Mouse (Mus musculus): Measurements from ENCODE around the gene Mmp20. TPM values are rescaled to one million over a fixed set of nuclear protein-coding genes. Genes with fewer than 3 reads are reported as not detected.

The Mmp20 gene
- total RNA-seq (2014; fragmentation: Nextera tagmentation) (not detected in 2 replicates), total RNA-seq (2017) (not detected in 2 replicates)

DNA sequence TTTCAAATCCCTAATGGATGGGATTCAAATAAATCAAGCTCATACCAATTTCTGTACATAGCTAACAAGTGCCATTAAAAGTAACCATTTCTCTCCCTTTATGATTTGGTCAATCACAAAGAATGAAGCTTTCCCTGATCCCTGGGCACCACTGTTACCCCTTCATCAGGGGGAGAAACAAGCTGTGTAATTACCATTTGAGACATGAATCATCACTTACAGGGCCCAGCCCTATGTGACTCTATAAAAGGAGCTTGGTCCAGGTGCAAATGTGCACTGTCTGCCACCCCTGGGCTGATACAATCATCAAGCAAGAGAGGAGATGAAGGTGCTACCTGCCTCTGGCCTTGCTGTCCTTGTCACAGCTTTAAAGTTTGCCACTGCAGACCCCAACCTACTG, at the start of gene Mmp20:
Gene Mmp20, plus strand, starts transcription at position 301 of the 400 bp plus-strand sequence.
- no peak for ATAC-seq (replicated peaks; ENCODE audit: low FRiP score, low TSS enrichment, poor library complexity, severe bottlenecking)

GRCm38 (mm10) chr9:7590063-7590462, 38.0 kb upstream of the Mmp20 start:
- ATAC-seq (replicated peaks; ENCODE audit: low FRiP score, low TSS enrichment, poor library complexity, severe bottlenecking) = no peak

- ATAC-seq (replicated peaks; ENCODE audit: low FRiP score, low TSS enrichment, poor library complexity, severe bottlenecking) = no peak
These were observed 34.7 kb upstream of the Mmp20 start for GRCm38 (mm10) chr9:7593272-7593812.

GRCm38 (mm10) chr9:7594816-7595540, 33.1 kb upstream of the Mmp20 start:
- ATAC-seq (replicated peaks; ENCODE audit: low FRiP score, low TSS enrichment, poor library complexity, severe bottlenecking) = peak; percentile 99

DNA sequence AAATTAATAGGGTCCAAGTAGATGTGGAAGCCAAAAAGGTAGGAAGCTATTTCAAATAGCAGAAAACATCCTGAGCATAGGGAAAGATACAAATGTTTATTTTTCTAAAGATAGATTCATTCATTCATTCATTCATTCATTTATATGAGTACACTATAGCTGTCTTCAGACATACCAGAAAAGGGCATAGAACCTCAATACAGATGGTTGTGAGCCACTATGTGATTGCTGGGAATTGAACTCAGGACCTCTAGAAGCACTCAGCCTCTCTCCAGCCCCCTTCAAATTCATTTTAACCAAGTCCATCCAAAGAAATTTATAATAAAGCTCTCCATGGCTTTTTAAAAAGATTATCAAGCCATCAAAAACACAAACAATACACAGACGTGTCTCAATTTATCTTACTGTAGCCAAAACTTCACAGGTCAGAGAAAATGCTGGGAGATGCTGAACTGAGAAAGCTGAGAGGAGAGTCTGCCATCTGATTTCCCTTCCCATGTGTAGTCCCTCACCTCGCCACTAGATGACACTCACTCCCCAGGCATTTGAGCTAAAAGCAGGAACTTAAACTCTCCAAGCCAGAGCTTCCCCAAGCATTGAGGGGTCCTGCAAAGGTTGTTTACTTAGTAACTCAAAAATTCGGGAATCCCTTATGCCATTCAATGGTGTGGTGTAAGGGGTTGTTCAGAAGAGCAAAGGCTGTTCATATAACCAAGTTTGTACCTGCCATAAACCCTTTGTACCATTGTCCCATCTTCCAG, 24.9 kb upstream of the Mmp20 start:
- peak; percentile 90 for ATAC-seq (replicated peaks; ENCODE audit: low FRiP score, low TSS enrichment, poor library complexity, severe bottlenecking)

- 0 out of 2 replicates have a peak, but pooled peaks have one; percentile 39 for ATAC-seq (replicated peaks; ENCODE audit: low FRiP score, low TSS enrichment, poor library complexity, severe bottlenecking)
These were observed 24.0 kb upstream of the Mmp20 start for GRCm38 (mm10) chr9:7604005-7604404.

- ATAC-seq (replicated peaks; ENCODE audit: low FRiP score, low TSS enrichment, poor library complexity, severe bottlenecking) = no peak
These were observed 22.4 kb upstream of the Mmp20 start for GRCm38 (mm10) chr9:7605638-7606037.

DNA sequence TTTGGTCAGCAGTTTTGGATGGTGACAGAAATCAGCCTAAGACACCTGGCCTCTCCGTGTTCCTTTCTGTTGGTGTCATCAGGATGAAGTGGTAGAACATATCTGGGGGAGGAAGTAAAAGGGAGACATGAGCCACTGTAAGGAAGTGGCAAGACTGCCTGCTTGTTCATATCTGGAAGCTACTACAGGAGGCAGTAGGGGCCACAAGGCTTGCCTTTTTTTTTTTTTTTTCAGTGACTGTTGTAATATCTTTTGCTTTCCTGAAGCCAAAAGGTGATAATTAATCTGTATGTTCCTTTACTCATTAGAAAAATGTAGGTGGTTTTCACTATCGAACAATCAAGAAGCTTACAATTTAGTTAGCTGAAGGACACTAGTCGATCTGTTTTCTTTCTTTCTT, 5.4 kb upstream of the Mmp20 start:
- ATAC-seq (replicated peaks; ENCODE audit: low FRiP score, low TSS enrichment, poor library complexity, severe bottlenecking) = no peak

DNA sequence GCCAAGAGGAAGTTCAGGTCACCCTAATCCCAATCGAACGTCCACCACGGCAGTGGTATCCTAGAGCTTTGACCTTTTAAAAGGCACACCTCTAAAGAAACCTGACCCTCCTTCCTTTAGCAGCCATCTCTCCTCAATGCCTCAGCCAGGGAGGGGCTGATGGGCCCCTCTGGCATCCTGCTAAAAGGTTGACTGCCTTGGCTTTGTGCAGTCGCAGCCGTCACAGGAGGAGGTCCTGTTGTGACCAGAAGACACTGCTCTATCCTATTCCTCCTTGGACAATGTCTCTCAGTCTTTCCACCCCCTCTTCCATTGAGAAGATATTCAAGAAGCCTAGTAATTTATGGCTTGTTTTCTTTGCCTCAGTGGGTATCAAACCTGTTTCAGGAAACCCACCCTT, 5.9 kb downstream of the Mmp20 start:
- no peak for ATAC-seq (replicated peaks; ENCODE audit: low FRiP score, low TSS enrichment, poor library complexity, severe bottlenecking)

DNA sequence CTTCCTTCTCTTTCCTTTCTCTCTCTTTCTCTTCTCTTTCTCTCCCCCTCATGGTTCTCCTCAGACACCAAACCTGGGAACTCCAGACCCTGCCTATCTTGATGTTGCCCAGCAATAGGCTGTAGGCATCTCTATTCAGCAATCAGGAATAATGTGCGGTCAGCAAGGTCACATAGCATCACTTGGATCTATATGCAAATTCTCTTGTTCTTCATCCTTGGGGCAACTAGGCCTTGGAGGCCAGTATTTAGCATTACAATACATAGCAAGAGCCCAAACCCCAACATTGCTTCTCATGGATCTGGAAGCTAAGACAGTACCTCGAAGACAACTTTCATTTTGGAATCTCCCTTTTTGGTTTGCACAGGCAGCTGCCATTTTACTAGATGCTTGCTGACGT, 19.9 kb downstream of the Mmp20 start:
- no peak for ATAC-seq (replicated peaks; ENCODE audit: low FRiP score, low TSS enrichment, poor library complexity, severe bottlenecking)

DNA sequence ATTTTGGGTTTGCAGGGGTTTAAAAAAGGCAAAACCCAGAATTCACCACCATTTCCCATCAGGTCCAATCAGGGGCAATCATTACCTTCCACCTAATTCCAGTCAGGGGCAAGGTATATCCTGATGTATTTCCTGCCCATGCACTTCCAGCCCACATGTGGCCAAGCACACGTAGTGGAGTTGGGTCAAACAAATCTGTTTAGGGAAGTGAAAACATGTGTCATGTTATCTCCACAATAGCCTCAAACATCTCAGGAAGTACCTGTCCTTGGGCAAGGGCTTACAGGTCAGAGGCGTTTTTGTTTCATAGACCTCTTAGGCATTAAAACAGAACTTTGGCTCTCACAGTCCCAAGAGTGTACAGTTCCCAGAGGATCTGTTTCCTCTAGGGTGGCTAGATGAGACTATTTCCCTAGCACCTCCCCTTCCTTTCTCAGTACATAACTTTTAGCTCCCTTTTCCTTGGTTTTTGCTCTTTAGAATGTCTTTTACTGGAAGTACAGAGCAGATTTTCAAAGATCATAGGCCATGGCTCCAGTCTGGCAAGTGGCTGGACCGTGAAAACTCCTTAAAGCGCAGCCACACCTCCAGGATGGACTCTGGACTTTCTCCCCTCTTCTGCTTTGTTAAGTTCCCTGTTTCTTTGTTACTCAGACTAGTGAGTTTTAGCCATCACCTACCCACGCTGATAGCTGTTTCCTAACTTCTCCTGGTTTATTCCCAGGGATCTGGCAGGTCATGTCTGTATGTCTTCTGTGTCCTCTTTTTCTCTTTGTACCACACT, 22.6 kb downstream of the Mmp20 start:
- no peak for ATAC-seq (replicated peaks; ENCODE audit: low FRiP score, low TSS enrichment, poor library complexity, severe bottlenecking)

GRCm38 (mm10) chr9:7652351-7653085, 24.5 kb downstream of the Mmp20 start:
- no peak for ATAC-seq (replicated peaks; ENCODE audit: low FRiP score, low TSS enrichment, poor library complexity, severe bottlenecking)

DNA sequence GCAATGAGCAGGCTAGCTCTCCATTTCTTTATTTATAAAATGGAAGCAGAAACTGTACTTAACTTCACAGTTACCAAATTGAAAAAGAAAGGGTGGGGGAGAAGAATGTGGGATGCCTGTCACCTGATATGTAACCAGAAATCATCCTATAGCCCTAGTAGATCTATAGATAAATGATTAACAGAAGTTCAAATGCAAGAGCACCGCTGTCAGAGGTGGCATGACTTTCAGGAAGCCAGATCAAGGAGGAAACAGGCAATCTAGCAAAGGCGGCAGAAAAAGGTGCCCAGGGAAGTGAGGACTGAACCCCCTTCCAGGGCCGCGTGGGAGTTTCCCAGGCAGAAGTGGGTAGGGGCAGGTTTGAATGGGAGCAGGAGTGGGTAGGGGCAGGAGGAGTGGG, 29.9 kb downstream of the Mmp20 start:
- ATAC-seq (replicated peaks; ENCODE audit: low FRiP score, low TSS enrichment, poor library complexity, severe bottlenecking) = no peak

DNA sequence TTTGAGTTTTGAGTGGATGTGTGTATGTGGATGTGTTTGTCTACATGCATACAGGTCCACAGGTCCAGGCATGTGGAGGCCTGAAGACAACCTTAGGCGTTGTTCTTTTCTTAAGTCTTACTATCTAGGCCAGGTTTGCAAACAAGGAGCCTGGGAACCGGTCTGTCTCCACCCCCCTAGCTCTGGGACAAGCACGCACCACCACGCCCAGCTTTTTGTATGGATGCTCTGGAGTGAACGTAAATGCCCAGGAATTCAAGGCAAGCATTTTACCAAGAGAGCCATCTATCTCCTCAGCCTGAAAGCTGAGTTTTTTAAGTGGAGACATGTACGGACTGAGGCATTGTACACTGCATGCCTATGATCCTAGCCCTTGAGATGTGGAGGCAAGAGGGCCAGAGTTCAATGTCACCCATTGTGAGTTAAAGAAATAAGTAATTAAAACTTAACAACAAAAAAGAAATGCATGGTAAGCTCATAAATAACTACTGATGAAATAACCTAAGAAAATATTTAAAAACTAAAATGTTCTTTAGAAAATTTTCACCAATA, 31.5 kb downstream of the Mmp20 start:
- ATAC-seq (replicated peaks; ENCODE audit: low FRiP score, low TSS enrichment, poor library complexity, severe bottlenecking) = no peak

DNA sequence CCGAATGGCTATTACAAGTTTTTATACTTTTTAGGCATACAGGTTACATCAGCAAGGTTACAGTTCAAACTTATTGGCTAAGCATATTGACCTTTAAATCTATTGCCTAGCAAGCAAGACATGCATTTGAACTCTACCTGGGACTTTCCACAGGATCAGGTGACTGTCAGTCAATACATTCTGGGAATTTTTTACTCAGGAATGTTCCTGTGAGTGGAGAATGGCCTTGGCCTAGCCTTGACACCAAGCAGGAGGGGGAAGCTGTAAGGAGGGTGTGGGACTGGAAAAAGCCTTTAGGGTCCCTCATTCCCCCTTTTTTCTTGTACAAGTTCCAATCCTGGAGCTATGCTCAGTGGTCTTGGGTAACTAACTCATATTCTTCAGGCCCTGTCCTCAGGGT, 33.3 kb downstream of the Mmp20 start:
- ATAC-seq (replicated peaks; ENCODE audit: low FRiP score, low TSS enrichment, poor library complexity, severe bottlenecking) = no peak

GRCm38 (mm10) chr9:7669674-7670073, 41.6 kb downstream of the Mmp20 start:
- ATAC-seq (replicated peaks; ENCODE audit: low FRiP score, low TSS enrichment, poor library complexity, severe bottlenecking) = no peak

GRCm38 (mm10) chr9:7672985-7673384, 45.0 kb downstream of the Mmp20 start:
- no peak for ATAC-seq (replicated peaks; ENCODE audit: low FRiP score, low TSS enrichment, poor library complexity, severe bottlenecking)

DNA sequence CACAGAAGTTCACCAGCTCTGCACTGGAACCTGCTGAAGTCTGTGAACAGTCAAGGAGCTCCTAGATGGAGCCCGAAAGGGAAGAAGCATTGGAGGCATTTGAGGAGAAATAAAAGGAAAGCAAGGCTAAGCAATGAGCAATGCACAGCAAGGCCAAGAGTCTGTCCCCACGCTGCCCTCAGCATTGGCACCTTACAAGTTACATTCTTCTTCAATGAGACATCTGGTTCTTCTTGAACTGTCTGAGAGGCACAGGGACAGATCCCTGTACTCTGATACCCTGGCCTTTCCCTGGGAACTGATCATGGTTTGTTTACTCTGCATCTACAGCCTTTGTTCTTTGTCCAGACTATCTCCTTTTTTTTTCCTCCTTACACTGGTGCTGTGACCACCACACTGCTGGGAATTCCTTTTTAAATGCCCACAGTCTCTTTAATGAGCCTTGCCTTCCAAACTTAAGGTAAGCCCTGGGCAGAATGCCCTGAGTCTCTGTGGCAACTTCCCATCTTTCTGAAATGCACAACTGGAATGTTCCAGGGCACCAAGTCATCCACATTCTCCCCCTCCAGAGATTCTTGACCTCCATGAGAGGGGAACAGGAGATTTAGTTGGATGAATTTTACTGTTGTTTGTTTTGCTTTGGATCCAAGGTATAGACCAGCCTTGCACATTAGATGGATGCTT, 50.3 kb downstream of the Mmp20 start:
- ATAC-seq (replicated peaks; ENCODE audit: low FRiP score, low TSS enrichment, poor library complexity, severe bottlenecking) = no peak

Data from megakaryocyte-erythroid progenitor cell, adult 5-6 weeks (primary cell).